Mouse (Mus musculus) kidney, adult 11 months (tissue): ENCODE data around the gene Gstm6.
"Not testable (repeated sequence)": the region's sequence is repeated elsewhere in the genome, so short reads cannot be mapped to it uniquely, and the experiment has no call there.

Experiments
- DNase-seq: peaks from one replicate; pipeline ENCODE4 v3.0.0; 2022

Gene Gstm6

DNA sequence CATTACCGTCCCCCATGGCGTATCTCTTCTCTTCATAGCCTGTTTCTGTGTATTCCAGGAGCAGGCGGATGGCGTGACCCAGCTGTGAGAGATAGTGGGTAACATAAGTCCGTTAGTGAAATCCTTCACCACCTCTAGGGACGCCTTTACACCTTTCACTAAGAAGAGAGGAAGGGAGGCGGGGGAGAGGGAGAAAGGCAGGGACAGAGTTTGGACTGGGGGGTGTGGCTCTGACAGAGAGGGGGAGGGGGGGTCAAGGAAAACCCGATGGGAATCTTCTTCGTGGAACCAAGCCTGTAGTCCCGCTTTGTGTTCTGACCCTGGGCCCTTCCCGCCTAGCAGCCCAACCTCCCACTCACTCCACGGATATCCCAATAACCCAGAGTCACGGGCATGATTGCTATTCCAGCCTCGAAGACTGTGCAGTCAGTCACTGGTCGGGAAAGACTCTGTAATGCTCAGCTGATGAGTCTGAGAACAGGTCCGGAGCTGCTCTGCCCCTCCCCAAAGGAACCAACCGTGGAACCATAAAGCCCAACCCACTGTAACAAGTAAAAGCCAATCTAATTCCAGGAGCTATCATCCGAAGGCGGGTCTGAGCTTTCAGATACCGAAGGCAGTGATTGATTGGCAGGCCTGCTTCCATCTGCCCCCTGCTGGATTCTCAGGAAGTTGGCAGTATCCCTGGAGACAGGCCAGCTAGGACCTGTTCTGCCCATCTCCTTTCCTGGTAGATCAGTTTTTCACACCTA, at the start of gene Gstm6:
TSS of gene Gstm6 (minus strand) at position 511 of the 752 bp plus-strand sequence.
- DNase-seq = peak; percentile 67

DNA sequence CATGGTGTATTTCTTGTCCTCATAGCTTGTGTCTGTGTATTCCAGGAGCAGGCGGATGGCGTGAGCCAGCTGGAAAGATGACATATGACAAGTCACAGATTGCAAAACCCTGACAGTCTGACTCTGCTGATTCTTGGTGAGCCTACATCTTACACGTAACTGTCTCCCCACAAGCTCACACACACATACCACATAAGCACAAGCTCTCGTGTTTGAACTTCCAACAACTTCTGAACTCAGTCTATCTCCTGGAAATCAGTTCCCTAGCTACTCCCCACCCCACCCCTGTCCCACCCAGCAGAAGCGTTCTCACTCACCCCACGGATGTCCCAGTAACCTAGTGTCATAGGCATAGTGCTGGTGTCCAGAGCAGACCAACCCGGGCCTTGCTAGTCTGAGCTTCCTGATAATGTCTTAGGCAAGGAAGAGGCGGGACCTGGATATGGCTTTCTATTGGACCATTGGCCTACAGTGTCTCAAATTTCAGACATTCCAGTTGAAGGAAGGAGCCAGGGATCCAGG, 42.6 kb upstream of the Gstm6 start, which contains the start of gene Gstm2:
TSS of gene Gstm2 (minus strand) at position 413 of the 522 bp plus-strand sequence.
- DNase-seq = peak; percentile 76

DNA sequence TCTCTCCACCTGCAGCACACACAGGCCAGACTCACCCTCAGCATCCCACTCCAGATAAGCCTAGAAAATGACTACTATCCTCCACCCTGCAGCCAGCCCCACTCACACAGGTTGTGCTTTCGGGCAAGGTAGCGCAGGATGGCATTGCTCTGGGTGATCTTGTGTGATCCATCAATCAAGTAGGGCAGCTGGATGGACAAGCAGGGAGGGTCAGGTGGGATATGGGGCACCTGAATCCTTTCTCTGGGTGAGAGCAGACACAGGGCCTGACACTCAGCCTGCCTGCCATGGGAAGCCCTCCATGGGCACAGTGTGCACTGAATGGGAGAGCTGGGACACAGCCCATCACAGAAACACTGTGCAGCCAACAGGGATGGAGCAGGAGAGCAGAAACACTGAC, 41.6 kb upstream of the Gstm6 start:
- DNase-seq = not testable (repeated sequence)

DNA sequence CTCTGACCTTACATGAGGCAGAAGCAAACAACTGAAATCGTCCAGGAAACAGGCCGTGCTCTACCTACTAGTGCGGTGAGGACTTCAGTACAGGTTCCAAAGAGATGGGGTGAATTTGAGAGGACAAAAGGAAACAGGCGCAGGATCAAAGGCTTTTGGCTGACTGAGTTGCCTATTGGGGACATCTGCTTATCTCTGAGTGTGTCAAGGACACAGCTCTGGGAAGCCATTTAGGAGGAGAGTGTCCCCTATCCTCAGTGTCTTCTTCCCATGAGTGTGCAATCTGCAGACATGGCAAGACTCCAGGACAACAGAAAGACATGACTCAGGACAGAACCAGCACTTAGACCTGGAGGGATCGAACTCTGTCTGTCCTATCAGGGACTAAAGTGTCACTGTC, 40.9 kb upstream of the Gstm6 start:
- DNase-seq = no peak

DNA sequence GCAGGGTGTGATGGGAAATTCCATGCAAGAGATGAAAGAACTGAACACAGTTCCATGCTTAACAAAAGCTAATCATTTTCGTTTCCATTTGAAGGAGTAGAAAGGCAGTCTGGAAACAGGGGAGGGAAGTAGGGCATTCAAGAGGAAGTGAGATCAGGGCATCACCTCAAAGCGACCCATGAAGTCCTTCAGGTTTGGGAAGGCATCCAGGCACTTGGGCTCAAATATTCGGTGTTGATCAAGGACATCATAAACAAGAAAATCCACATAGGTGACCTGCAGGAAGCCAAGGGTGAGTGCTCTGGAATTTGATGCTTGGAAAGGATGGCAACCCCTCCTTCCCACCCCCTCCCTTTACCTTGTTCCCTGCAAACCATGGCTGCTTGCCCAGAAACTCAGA, 40.2 kb upstream of the Gstm6 start:
- peak; percentile 37 for DNase-seq

DNA sequence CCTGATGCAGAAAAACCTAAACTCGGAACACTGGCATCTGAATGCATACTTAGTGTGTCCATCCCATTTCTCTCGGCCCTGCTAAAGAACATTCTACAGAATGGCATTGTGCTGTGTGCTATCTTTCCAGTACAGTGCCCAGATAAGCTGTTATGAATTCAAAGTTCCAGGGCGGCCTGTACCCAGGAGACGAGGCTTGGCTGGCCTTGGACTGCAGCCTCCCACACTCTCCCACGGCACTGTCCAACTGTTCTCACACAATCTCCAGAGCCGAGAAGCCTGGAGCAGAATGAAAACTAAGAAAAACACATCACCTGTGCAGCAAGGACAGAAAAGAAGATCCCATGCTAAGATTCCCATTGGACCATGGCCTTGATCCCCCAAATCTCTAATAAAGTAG, 39.2 kb upstream of the Gstm6 start:
- DNase-seq = no peak

DNA sequence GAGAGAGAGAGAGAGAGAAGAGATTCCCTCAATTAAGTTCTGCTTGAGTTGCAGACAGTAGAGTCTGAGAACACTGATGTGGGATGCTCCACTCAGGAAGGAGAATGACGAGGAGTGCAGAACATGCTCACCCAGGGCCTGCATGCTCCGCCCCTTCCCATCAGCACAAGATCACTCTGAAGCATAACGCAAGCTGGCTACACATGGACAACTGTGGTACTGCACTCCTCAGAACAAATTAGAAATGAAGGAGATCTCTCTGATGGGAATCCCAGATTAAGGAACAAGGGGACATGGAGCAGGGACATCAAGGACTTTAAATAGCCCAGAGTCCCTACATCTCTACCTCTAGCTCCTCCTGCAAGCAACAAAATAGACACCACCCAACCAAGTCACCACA, 37.7 kb upstream of the Gstm6 start:
- DNase-seq = no peak

- no peak for DNase-seq
These were observed 34.1 kb upstream of the Gstm6 start for GRCm38 (mm10) chr3:107977691-107978090.

DNA sequence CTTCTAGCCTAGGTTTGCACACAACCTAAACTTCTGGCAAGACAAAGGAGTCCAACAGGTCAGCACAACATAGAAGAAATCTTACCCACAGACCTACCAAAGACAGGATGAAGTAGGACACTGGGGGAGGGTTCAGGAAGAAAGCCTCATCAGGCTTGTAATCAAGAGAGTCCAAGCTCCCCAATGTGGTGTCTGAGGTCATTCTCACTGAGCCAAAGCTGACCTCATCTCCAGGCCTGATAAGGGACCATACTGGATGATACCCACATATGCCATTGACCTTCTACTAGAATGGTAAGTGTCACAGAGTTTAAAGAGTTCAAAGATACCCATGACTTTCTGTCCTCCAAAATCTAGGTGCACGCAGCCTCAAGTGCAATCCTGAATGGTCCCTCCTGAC, 30.7 kb upstream of the Gstm6 start:
- DNase-seq = no peak

DNA sequence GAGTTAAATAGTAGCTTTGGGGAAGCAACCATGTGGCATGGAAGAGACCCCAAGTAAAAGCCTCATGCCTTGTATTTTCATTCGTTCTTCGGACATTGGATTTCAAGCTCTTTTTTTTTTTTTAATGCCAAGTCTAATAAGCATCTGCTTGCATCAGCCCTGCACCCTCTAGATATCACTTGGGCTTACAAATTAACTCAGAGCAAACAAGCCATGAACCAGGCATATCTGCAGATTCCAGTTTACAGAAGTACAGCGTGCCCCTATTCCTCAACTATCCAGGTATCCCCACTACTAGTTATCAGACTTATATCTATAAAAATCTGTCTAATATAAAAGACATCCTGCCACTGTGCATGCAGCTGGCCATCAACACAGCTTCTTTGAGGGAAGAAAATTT, 28.5 kb upstream of the Gstm6 start:
- no peak for DNase-seq

DNA sequence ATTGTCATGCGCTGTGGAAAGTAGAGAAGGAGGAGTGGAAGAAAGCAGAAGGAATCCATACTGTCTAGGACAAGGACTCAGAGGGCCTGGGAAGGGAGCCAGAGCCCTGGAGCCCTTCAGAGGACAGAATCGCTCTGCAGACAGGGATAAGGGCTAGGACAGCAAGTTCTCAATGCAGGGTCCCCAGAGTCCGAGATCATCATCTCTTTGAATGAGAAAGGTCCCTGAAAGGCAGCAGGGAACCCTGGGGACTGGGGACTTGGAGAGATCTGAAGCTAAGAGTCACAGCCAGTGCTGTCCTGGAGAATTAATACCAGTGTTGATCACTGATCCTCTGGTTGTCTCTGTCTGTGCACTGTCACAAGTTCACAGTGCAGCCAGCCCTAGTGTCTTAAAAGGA, 27.6 kb upstream of the Gstm6 start:
- not testable (repeated sequence) for DNase-seq

- no peak for DNase-seq
These were observed 25.3 kb upstream of the Gstm6 start, which contains the start of gene Gstm3 for GRCm38 (mm10) chr3:107968724-107969395. Gene Gstm3, minus strand, starts transcription at chr3:107969283.

- no peak for DNase-seq
These were observed 23.1 kb upstream of the Gstm6 start for GRCm38 (mm10) chr3:107966631-107967030.

DNA sequence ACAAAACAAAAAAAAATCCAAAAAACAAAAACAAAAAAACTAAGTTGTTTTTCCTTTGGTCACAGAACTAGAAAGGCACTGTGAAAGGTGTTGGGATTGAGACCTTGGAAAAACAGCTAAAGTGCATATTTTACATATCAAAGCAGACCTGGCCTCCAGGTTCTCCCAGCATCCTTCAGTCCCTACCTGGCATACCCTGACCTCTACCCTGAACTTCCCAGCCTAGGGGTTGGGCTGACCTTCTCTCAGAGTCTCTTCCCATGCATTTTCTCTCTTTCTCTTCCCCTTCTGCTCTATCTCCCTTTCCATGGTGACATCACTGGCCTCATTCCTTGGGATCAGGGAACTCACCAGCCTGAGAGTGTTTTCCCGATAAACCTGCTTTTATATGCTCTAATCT, 22.0 kb upstream of the Gstm6 start:
- DNase-seq = no peak

GRCm38 (mm10) chr3:107964656-107965308, 21.2 kb upstream of the Gstm6 start:
- DNase-seq = no peak

DNA sequence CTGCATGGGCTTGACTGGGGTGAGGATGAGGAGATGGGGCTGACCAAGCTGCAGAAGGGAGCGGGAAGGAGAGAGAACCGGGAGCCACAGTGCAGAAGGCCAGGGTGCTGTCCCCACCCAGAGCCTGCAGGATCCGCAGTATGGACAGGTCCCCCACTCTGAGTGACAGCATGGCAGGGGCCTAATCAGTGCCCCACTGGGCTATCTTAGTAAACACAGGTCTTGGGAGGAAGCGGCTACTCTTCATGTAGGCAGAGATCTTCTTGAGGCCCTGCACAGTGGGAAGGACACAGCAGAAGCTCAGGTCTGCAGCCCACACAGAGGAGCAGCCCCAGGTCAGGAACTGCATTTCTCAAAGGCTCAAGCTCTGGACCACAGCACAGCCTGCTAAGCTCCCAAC, 20.5 kb upstream of the Gstm6 start:
- no peak for DNase-seq

DNA sequence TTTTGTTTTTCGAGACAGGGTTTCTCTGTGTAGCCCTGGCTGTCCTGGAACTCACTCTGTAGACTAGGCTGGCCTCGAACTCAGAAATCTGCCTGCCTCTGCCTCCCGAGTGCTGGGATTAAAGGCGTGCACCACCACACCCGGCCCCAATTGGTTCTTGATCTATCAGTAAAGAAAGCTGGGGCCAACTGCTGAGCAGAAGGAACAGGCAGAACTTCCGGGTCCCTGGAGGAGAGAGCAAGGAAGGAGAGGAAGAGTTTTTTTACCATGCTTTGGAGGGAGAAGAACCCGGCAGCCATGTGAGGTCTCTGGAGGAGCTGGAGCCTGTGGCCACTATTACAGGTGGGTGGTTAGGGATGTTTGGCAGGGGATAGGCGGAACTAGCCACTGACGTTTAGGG, 11.7 kb upstream of the Gstm6 start:
- DNase-seq = not testable (repeated sequence)

GRCm38 (mm10) chr3:107953906-107954305, 10.4 kb upstream of the Gstm6 start:
- DNase-seq = no peak

- DNase-seq = peak; percentile 80
These were observed 9.8 kb upstream of the Gstm6 start for GRCm38 (mm10) chr3:107953328-107953755.

DNA sequence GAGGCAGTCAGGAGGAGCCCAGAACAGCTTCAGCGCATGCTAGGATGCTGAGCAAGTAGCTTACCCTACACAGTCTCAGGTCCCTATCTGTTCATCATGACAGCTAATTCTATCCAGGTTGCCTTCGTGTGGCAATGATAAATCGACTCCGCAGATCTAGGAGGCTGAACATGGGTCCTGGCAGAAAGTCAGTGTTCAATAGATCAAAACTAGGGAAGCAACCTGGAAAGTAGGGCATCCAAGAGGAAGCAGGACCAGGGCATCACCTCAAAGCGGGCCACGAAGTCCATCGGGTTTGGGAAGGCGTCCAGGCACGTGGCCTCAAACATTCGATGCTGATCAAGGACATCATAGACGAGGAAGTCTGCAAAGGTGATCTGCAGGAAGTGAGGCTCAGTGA, 7.0 kb upstream of the Gstm6 start:
- DNase-seq = no peak

DNA sequence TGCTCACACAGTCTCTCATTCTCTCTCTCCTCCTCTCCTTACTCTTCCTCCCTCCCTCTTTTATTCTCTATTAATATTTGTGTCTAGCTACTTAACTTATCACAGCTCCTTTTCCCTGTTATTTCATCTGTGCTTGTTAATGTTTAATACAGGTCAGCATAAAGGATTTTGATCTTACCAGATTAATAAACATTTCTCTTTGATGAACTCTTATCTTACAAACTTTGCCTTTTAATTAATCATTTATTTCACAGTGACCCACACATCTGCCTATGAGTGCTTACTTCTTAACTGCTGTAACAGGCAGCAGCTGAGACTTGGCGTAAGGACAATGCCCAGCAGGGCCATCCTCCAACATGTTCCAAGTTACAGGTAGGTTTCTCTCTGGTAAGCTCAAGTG, 5.9 kb upstream of the Gstm6 start:
- DNase-seq = not testable (repeated sequence)

GRCm38 (mm10) chr3:107945729-107946128, 2.2 kb upstream of the Gstm6 start:
- no peak for DNase-seq

DNA sequence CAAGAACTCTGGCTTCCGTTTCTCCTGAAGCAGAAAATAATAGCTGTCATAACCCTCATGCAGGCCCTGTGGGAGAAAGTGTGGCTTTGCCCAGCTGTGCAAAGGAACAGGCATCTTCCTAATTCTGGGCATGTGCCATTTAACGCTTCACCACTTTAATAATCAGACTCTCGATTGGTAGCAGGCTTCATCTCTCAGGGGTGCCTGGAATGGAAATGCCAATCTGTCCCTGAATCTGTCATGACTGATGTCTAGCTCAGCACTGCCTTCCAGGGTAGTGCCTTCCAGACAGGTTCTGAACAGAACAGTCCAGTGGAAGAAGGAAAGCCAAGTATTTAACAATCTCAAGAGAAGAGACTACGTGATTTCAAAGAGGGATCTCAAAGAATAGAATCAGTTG, 2.3 kb downstream of the Gstm6 start:
- no peak for DNase-seq

DNA sequence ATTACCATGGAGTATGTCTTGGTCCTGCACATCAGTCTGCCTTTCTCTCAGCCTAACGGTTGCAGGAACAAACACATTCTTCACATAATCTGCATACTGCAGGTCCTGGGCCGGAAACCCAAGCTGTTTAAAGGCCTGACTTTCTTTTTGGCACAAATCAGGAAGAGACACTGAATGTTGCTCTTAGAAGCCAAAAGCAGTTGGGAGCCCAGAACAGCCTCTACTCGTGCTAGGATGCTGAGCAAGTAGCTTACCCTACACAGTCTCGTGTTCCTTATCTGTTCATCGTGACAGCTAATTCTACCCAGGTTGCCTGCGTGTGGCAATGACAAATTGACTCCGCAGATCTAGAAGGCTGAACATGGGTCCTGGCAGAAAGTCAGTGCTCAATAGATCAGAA, 3.0 kb downstream of the Gstm6 start:
- no peak for DNase-seq
